In the genomic region with DNA sequence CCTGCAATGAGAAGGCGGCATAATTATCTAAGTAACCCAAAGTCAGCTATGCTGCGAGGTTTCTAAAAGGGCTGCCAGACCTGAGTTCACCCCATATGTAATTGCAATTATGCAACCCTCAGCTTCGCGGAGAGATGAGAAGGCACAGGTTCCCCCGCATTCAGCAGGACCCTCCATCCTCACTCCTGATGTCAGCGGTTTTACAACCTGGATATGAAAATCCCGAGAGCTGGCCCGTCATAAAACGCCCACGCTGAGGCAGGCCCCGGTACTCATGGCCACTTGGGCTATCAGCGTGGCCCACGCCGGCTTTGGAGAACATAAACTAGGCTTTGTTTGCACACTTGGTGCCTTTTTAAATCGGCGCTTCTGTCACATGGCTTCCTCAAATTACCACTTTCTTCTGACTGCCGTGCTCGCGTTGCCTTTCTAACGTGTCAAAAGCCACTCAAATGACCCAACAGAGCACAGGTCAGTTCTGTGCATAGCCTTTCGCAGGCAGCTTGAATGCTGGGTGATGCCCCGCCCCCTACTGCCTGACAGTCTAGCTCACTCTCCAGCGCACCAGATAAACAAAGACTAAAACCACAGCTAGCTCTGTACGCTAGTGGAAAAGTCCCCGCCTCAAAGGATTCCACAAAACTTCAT, we compare ENCODE assay signal across 8 mouse cellular contexts. TPM values are rescaled to one million over a fixed set of nuclear protein-coding genes. Genes with fewer than 3 reads are reported as not detected.
DNase-seq lines count a peak whose midpoint lies in the region; ATAC-seq and TF ChIP-seq lines count a peak whose summit lies in the region.

No protein-coding gene starts in this region.

- intact Hi-C loops in heart, postnatal 14 days (cut with DNase I), result no loop called here

- peak; percentile 54 for DNase-seq in thymus, adult 2 months
- DNase-seq in thymus, postnatal 0 days (ENCODE audit: low spot score), result no peak
- DNase-seq in heart, postnatal 14 days, result peak; percentile 58 to 59
- DNase-seq in kidney, postnatal 25 days, result peak; percentile 58 to 68
- DNase-seq in lung, postnatal 4 days, result peak; percentile 67 to 76
- DNase-seq in adipocyte (ENCODE audit: low spot score), result no peak

- H3K4me1 ChIP-seq in thymus, adult 2 months (replicated peaks; ENCODE audit: control insufficient read depth, insufficient read depth, low read length), result peaks cover 20% of the 10 kb centered on the region
- peaks cover 4% of the 10 kb centered on the region for H3K4me1 ChIP-seq in embryonic facial prominence, embryonic 12.5 days
- peaks cover 12% of the 10 kb centered on the region for H3K4me1 ChIP-seq in stomach, embryonic 15.5 days

- no peak for TF ChIP-seq POLR2A in thymus, adult 2 months (IDR thresholded peaks at IDR 0.05; ENCODE audit: control insufficient read depth, extremely low read depth, insufficient read depth, low read length, poor library complexity)

- 22% methylated on average over 25 of the region's 25 CpGs for WGBS in thymus, adult 2 months
- 27% methylated on average over 25 of the region's 25 CpGs for WGBS in embryonic facial prominence, embryonic 12.5 days
- WGBS in stomach, embryonic 15.5 days, result 21% methylated on average over 25 of the region's 25 CpGs

- H3K36me3 ChIP-seq in thymus, adult 2 months (ENCODE audit: control insufficient read depth, insufficient read depth, low read length), result no peaks in the 10 kb centered on the region
- no peaks in the 10 kb centered on the region for H3K36me3 ChIP-seq in embryonic facial prominence, embryonic 12.5 days
- no peaks in the 10 kb centered on the region for H3K36me3 ChIP-seq in stomach, embryonic 15.5 days

- H3K9ac ChIP-seq in embryonic facial prominence, embryonic 12.5 days, result 0 out of 2 replicates have a peak overlapping the region, but pooled peaks have one; percentile 36
- no peak overlapping the region for H3K9ac ChIP-seq in stomach, embryonic 15.5 days

- H3K4me2 ChIP-seq in embryonic facial prominence, embryonic 12.5 days (replicated peaks), result peak overlapping the region; percentile 51
- H3K4me2 ChIP-seq in stomach, embryonic 15.5 days, result peak overlapping the region; percentile 52

- H3K4me3 ChIP-seq in thymus, adult 2 months (ENCODE audit: control insufficient read depth, insufficient read depth, low read length), result peak overlapping the region; percentile 23
- H3K4me3 ChIP-seq in embryonic facial prominence, embryonic 12.5 days, result peak overlapping the region; percentile 11; the same call in 1 of the 2 replicates
- peak overlapping the region; percentile 21 for H3K4me3 ChIP-seq in stomach, embryonic 15.5 days (replicated peaks)

- no peaks in the 10 kb centered on the region for H3K9me3 ChIP-seq in embryonic facial prominence, embryonic 12.5 days
- H3K9me3 ChIP-seq in stomach, embryonic 15.5 days, result no peaks in the 10 kb centered on the region

- no peak overlapping the region for H3K27ac ChIP-seq in thymus, adult 2 months (ENCODE audit: control insufficient read depth, insufficient read depth, low read length)
- peak overlapping the region; percentile 55; the same call in 1 of the 2 replicates for H3K27ac ChIP-seq in embryonic facial prominence, embryonic 12.5 days
- H3K27ac ChIP-seq in stomach, embryonic 15.5 days, result no peak overlapping the region

- H3K27me3 ChIP-seq in thymus, adult 2 months (ENCODE audit: control insufficient read depth, insufficient read depth, low read length), result no peaks in the 10 kb centered on the region
- no peaks in the 10 kb centered on the region for H3K27me3 ChIP-seq in embryonic facial prominence, embryonic 12.5 days
- no peaks in the 10 kb centered on the region for H3K27me3 ChIP-seq in stomach, embryonic 15.5 days (replicated peaks)

- no peak for ATAC-seq in embryonic facial prominence, embryonic 12.5 days (ENCODE audit: insufficient number of reproducible peaks, insufficient read depth, low FRiP score, low TSS enrichment)
- no peak for ATAC-seq in stomach, embryonic 15.5 days (ENCODE audit: insufficient read depth, low FRiP score, low read depth)

- TF ChIP-seq CTCF in thymus, adult 2 months (IDR thresholded peaks at IDR 0.05; ENCODE audit: borderline replicate concordance, control insufficient read depth, extremely low read depth, insufficient read depth, low read length, poor library complexity), result no peak

RNA-seq across cellular contexts. Expression of a gene that starts 53.9 kb away (rescaled TPM):
- 0.51 and 0.68 TPM in 2 replicates for polyA plus RNA-seq in thymus, adult 2 months (2012; rRNA removed)
- polyA plus RNA-seq in thymus, postnatal 0 days (2015; fragmentation: Nextera tagmentation; extraction: Ambion mirVana), result 0.25 and 0.37 TPM in 2 replicates
- 2.0 and 2.8 TPM in 2 replicates for polyA plus RNA-seq in embryonic facial prominence, embryonic 12.5 days (2016; fragmentation: Nextera tagmentation; extraction: Ambion mirVana)
- total RNA-seq in heart, postnatal 14 days (2021), result 1 to 10 TPM; 1.8 to 2.2 TPM
- polyA plus RNA-seq in stomach, embryonic 15.5 days (2015; fragmentation: Nextera tagmentation; extraction: Ambion mirVana), result 8.0 and 8.2 TPM in 2 replicates

Comparison
In these comparisons a context has a peak if more than half of its experiments do, and no peak if none do; other contexts are left out.
1. DNase-seq: peak in thymus, adult 2 months (single experiment), heart, postnatal 14 days (2 of 2), kidney, postnatal 25 days (2 of 2) and lung, postnatal 4 days (2 of 2); none in thymus, postnatal 0 days (single experiment) and adipocyte (single experiment).
2. Peak in every context shown above with its lines, with median percentiles within 50 percentile points of each other: H3K4me3 ChIP-seq.